Mouse (Mus musculus): ENCODE measurements at regions not wholly inside any gene's neighbourhood (a gene's known extent, or its start where the extent isn't known, plus 50 kb on each side); places are given as distances from the start of the nearest gene placed in this dataset.

- no peak for DNase-seq (ENCODE audit: low read depth, low spot score)
These were observed 529.0 kb upstream of the Cdh11 start for GRCm38 (mm10) chr8:103314279-103315022.

GRCm38 (mm10) chr8:103315742-103316141 is 530.3 kb upstream of the Cdh11 start:
- in situ Hi-C loops (cut with MboI; ENCODE audit: low sequenced_read_pairs in 2 of 2, unreplicated experiment in 2 of 2) = no loop called here
- TF ChIP-seq HCFC1 (IDR thresholded peaks at IDR 0.05; ENCODE audit: borderline replicate concordance, insufficient read depth, low read length) (no peak), CHD2 (IDR thresholded peaks at IDR 0.05; ENCODE audit: low read depth, low read length) (no peak), MAFK (IDR thresholded peaks at IDR 0.05; ENCODE audit: insufficient read depth, low read depth, low read length) (no peak), ZNF384 (IDR thresholded peaks at IDR 0.05; ENCODE audit: low read depth, low read length) (no peak), ZC3H11A (IDR thresholded peaks at IDR 0.05; ENCODE audit: borderline replicate concordance, low read depth, low read length) (no peak)
- no peak overlapping the region for H3K27ac ChIP-seq (ENCODE audit: insufficient read depth, low read depth, low read length, poor library complexity, severe bottlenecking)
- no peak overlapping the region for H3K4me3 ChIP-seq (ENCODE audit: insufficient read depth in 1 of 2, low read depth in 1 of 2, low read length in 2 of 2, poor library complexity in 1 of 2, severe bottlenecking in 1 of 2)
- no peak for DNase-seq (ENCODE audit: low read depth, low spot score)
- no peaks in the 10 kb centered on the region for H3K9me3 ChIP-seq (ENCODE audit: control insufficient read depth, insufficient read depth, low read depth, low read length)
- H3K36me3 ChIP-seq (ENCODE audit: control insufficient read depth, insufficient read depth, low read length, poor library complexity, severe bottlenecking) = no peaks in the 10 kb centered on the region
- H3K4me1 ChIP-seq (ENCODE audit: control insufficient read depth in 2 of 2, insufficient read depth in 2 of 2, low read length in 2 of 2, poor library complexity in 1 of 2) = no peaks in the 10 kb centered on the region
- H3K9ac ChIP-seq (ENCODE audit: insufficient read depth, low read depth, low read length, poor library complexity, severe bottlenecking) = no peak overlapping the region

More at GRCm38 (mm10) chr8:103314279-103315022, 529.0 kb upstream of the Cdh11 start:
- Histone ChIP-seq H3K27ac (ENCODE audit: insufficient read depth, low read depth, low read length, poor library complexity, severe bottlenecking) (no peak overlapping the region), H3K4me3 (ENCODE audit: insufficient read depth in 1 of 2, low read depth in 1 of 2, low read length in 2 of 2, poor library complexity in 1 of 2, severe bottlenecking in 1 of 2) (no peak overlapping the region), H3K9ac (ENCODE audit: insufficient read depth, low read depth, low read length, poor library complexity, severe bottlenecking) (no peak overlapping the region), H3K9me3 (ENCODE audit: control insufficient read depth, insufficient read depth, low read depth, low read length) (no peaks in the 10 kb centered on the region), H3K36me3 (ENCODE audit: control insufficient read depth, insufficient read depth, low read length, poor library complexity, severe bottlenecking) (no peaks in the 10 kb centered on the region), H3K4me1 (ENCODE audit: control insufficient read depth in 2 of 2, insufficient read depth in 2 of 2, low read length in 2 of 2, poor library complexity in 1 of 2) (no peaks in the 10 kb centered on the region)
- TF ChIP-seq MAFK (IDR thresholded peaks at IDR 0.05; ENCODE audit: insufficient read depth, low read depth, low read length) = no peak
- TF ChIP-seq HCFC1 (IDR thresholded peaks at IDR 0.05; ENCODE audit: borderline replicate concordance, insufficient read depth, low read length) = no peak
- TF ChIP-seq ZNF384 (IDR thresholded peaks at IDR 0.05; ENCODE audit: low read depth, low read length) = no peak
- TF ChIP-seq ZC3H11A (IDR thresholded peaks at IDR 0.05; ENCODE audit: borderline replicate concordance, low read depth, low read length) = no peak
- TF ChIP-seq CHD2 (IDR thresholded peaks at IDR 0.05; ENCODE audit: low read depth, low read length) = no peak
- in situ Hi-C loops (cut with MboI; ENCODE audit: low sequenced_read_pairs in 2 of 2, unreplicated experiment in 2 of 2) = no loop called here

- TF ChIP-seq ZC3H11A (IDR thresholded peaks at IDR 0.05; ENCODE audit: borderline replicate concordance, low read depth, low read length) = no peak
- no peak for TF ChIP-seq MAFK (IDR thresholded peaks at IDR 0.05; ENCODE audit: insufficient read depth, low read depth, low read length)
- TF ChIP-seq HCFC1 (IDR thresholded peaks at IDR 0.05; ENCODE audit: borderline replicate concordance, insufficient read depth, low read length) = no peak
- no peak for TF ChIP-seq ZNF384 (IDR thresholded peaks at IDR 0.05; ENCODE audit: low read depth, low read length)
- TF ChIP-seq CHD2 (IDR thresholded peaks at IDR 0.05; ENCODE audit: low read depth, low read length) = no peak
- Histone ChIP-seq H3K4me1 (ENCODE audit: control insufficient read depth in 2 of 2, insufficient read depth in 2 of 2, low read length in 2 of 2, poor library complexity in 1 of 2) (no peaks in the 10 kb centered on the region), H3K27ac (ENCODE audit: insufficient read depth, low read depth, low read length, poor library complexity, severe bottlenecking) (no peak overlapping the region), H3K9ac (ENCODE audit: insufficient read depth, low read depth, low read length, poor library complexity, severe bottlenecking) (no peak overlapping the region), H3K9me3 (ENCODE audit: control insufficient read depth, insufficient read depth, low read depth, low read length) (no peaks in the 10 kb centered on the region), H3K36me3 (ENCODE audit: control insufficient read depth, insufficient read depth, low read length, poor library complexity, severe bottlenecking) (no peaks in the 10 kb centered on the region), H3K4me3 (ENCODE audit: insufficient read depth in 1 of 2, low read depth in 1 of 2, low read length in 2 of 2, poor library complexity in 1 of 2, severe bottlenecking in 1 of 2) (no peak overlapping the region)
- DNase-seq (ENCODE audit: low read depth, low spot score) = no peak
- in situ Hi-C loops (cut with MboI; ENCODE audit: low sequenced_read_pairs in 2 of 2, unreplicated experiment in 2 of 2) = no loop called here
These were observed 531.2 kb upstream of the Cdh11 start for GRCm38 (mm10) chr8:103316691-103317091.

DNA sequence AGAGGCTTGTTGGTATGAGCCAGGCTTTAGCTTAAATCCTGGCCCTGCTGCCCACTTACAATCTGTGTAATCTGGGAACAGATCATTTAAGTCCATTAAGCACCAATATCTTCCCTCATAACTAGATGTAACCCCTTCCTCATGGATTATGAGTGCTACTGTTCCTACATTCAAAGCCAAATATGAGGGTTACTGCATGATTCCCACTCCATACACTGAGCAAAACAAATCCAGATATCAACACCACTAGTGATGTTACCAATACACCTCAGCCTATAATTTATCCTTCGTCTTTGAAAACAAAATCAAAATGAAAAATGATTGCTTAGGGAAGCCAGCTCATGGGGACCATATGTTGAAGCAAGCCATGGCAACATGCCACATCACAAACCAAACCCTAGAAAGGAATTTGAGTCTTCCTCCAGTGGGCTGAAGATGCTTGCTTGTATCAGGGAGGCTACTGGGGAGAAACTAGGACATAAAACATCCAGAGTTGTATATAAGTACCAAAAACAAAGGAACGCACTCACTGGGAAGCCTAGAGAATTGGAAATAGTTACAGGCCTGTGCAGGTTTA is 531.8 kb upstream of the Cdh11 start:
- no peaks in the 10 kb centered on the region for H3K4me1 ChIP-seq (ENCODE audit: control insufficient read depth in 2 of 2, insufficient read depth in 2 of 2, low read length in 2 of 2, poor library complexity in 1 of 2)
- TF ChIP-seq ZNF384 (IDR thresholded peaks at IDR 0.05; ENCODE audit: low read depth, low read length) (no peak), ZC3H11A (IDR thresholded peaks at IDR 0.05; ENCODE audit: borderline replicate concordance, low read depth, low read length) (no peak)
- DNase-seq (ENCODE audit: low read depth, low spot score) = no peak
- H3K9me3 ChIP-seq (ENCODE audit: control insufficient read depth, insufficient read depth, low read depth, low read length) = no peaks in the 10 kb centered on the region
- H3K9ac ChIP-seq (ENCODE audit: insufficient read depth, low read depth, low read length, poor library complexity, severe bottlenecking) = no peak overlapping the region
- no peak overlapping the region for H3K4me3 ChIP-seq (ENCODE audit: insufficient read depth in 1 of 2, low read depth in 1 of 2, low read length in 2 of 2, poor library complexity in 1 of 2, severe bottlenecking in 1 of 2)
- in situ Hi-C loops (cut with MboI; ENCODE audit: low sequenced_read_pairs in 2 of 2, unreplicated experiment in 2 of 2) = no loop called here
- no peak overlapping the region for H3K27ac ChIP-seq (ENCODE audit: insufficient read depth, low read depth, low read length, poor library complexity, severe bottlenecking)
- no peaks in the 10 kb centered on the region for H3K36me3 ChIP-seq (ENCODE audit: control insufficient read depth, insufficient read depth, low read length, poor library complexity, severe bottlenecking)
